Mouse (Mus musculus): Measurements from ENCODE around the gene Gjb1. TPM values are rescaled to one million over a fixed set of nuclear protein-coding genes. Genes with fewer than 3 reads are reported as not detected.
"Not testable (repeated sequence)": the region's sequence is repeated elsewhere in the genome, so short reads cannot be mapped to it uniquely, and the experiment has no call there.

Gene Gjb1
- polyA plus RNA-seq, 1 experiment: not detected

DNA sequence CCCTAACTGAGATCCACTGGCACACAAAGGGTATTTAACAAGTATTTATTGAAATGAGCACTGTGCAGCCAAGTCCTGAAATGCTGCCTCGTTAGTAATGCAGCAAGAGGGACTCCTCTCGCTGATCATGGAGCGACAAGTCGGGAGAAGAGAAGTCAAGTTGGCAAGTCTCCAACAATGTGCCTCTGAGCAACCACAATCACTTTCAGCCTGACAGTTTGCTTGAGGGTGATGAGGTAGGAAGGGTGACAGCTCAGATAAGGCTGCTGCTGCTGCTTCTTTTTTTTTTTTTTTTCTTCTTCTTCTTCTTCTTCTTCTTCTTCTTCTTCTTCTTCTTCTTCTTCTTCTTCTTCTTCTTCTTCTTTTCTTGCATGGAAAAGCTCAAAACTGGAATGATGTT, 25.0 kb upstream of the Gjb1 start:
- H3ac ChIP-seq (ENCODE audit: control insufficient read depth, insufficient read length): no peak overlapping the region
- no peaks in the 10 kb centered on the region for H3K27me3 ChIP-seq (ENCODE audit: control insufficient read depth, insufficient read depth, insufficient read length)
- no peak overlapping the region for H3K4me2 ChIP-seq (ENCODE audit: low read depth)
- no peak overlapping the region for H3K4me3 ChIP-seq
- H3K36me3 ChIP-seq (ENCODE audit: control insufficient read depth, insufficient read depth): no peaks in the 10 kb centered on the region
- no peaks in the 10 kb centered on the region for H3K79me2 ChIP-seq (ENCODE audit: control insufficient read depth, insufficient read depth)
- TF ChIP-seq E2F4 (IDR thresholded peaks at IDR 0.05; ENCODE audit: insufficient read depth): no peak
- no peak for TF ChIP-seq CEBPB (IDR thresholded peaks at IDR 0.05; ENCODE audit: insufficient read depth, poor library complexity, severe bottlenecking)
- no peak for TF ChIP-seq USF1 (IDR thresholded peaks at IDR 0.05; ENCODE audit: low read depth)
- no peak for TF ChIP-seq SRF (IDR thresholded peaks at IDR 0.05; ENCODE audit: control insufficient read depth, insufficient read length, low read depth)
- TF ChIP-seq POLR2A (IDR thresholded peaks at IDR 0.05; ENCODE audit: insufficient read length, low read depth): no peak
- no peak for TF ChIP-seq TCF12 (IDR thresholded peaks at IDR 0.05; ENCODE audit: insufficient read depth, poor library complexity, severe bottlenecking)
- no peak for TF ChIP-seq MYOD1 (IDR thresholded peaks at IDR 0.05; ENCODE audit: control insufficient read depth in 1 of 3, insufficient read length in 2 of 3, low read depth in 2 of 3)
- TF ChIP-seq TCF3 (IDR thresholded peaks at IDR 0.05; ENCODE audit: insufficient read length, low read depth): no peak
- TF ChIP-seq POLR2AphosphoS2 (IDR thresholded peaks at IDR 0.05; ENCODE audit: insufficient read length, low read depth): no peak
- TF ChIP-seq MYOG (IDR thresholded peaks at IDR 0.05; ENCODE audit: control insufficient read depth in 1 of 3, insufficient read depth in 1 of 3, insufficient read length in 2 of 3, low read depth in 2 of 3): no peak
- no peak for TF ChIP-seq MAX (IDR thresholded peaks at IDR 0.05; ENCODE audit: low read depth)
- no peak for TF ChIP-seq REST (IDR thresholded peaks at IDR 0.05; ENCODE audit: insufficient read depth, insufficient read length)

- not testable (repeated sequence) for H3K4me3 ChIP-seq; H3K27me3 ChIP-seq (ENCODE audit: control insufficient read depth, insufficient read depth, insufficient read length); H3K4me2 ChIP-seq (ENCODE audit: low read depth)
These were observed 17.3 kb upstream of the Gjb1 start for GRCm38 (mm10) chrX:101358902-101359301.

GRCm38 (mm10) chrX:101369001-101369400, 7.2 kb upstream of the Gjb1 start:
- no peak overlapping the region for H3K4me3 ChIP-seq
- TF ChIP-seq TCF3 (IDR thresholded peaks at IDR 0.05; ENCODE audit: insufficient read length, low read depth) (no peak), CEBPB (IDR thresholded peaks at IDR 0.05; ENCODE audit: insufficient read depth, poor library complexity, severe bottlenecking) (no peak)
- H3K79me2 ChIP-seq (ENCODE audit: control insufficient read depth, insufficient read depth): no peaks in the 10 kb centered on the region

More at GRCm38 (mm10) chrX:101358902-101359301, 17.3 kb upstream of the Gjb1 start:
- not testable (repeated sequence) for H3ac ChIP-seq (ENCODE audit: control insufficient read depth, insufficient read length); H3K36me3 ChIP-seq (ENCODE audit: control insufficient read depth, insufficient read depth); H3K79me2 ChIP-seq (ENCODE audit: control insufficient read depth, insufficient read depth)

DNA sequence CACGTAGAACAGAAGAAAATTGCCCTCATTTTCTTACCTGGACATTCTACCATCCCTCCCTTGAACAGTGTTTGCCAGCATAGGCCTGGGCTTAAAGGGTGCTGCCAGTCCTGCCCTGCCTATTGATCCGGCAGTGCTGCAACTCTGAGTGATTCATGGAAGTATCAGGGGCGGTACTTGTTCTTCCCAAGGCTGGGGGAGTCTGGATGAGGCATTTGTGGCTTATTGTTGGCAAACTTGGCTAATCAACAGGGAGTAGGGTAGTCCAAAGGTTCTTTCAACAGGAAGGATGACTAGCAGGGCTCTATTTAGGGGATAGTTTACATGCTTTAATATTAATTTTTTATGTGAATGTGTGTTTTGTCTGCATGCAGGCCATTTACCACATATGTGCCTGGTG, 5.6 kb upstream of the Gjb1 start:
- Histone ChIP-seq H3K4me3 (no peak overlapping the region), H3K79me2 (ENCODE audit: control insufficient read depth, insufficient read depth) (no peaks in the 10 kb centered on the region), H3K36me3 (ENCODE audit: control insufficient read depth, insufficient read depth) (no peaks in the 10 kb centered on the region), H3K4me2 (ENCODE audit: low read depth) (no peak overlapping the region), H3ac (ENCODE audit: control insufficient read depth, insufficient read length) (no peak overlapping the region), H3K27me3 (ENCODE audit: control insufficient read depth, insufficient read depth, insufficient read length) (no peaks in the 10 kb centered on the region)
- TF ChIP-seq USF1 (IDR thresholded peaks at IDR 0.05; ENCODE audit: low read depth) (no peak), MYOG (IDR thresholded peaks at IDR 0.05; ENCODE audit: control insufficient read depth in 1 of 3, insufficient read depth in 1 of 3, insufficient read length in 2 of 3, low read depth in 2 of 3) (no peak)

More at GRCm38 (mm10) chrX:101369001-101369400, 7.2 kb upstream of the Gjb1 start:
- Histone ChIP-seq H3K4me2 (ENCODE audit: low read depth) (no peak overlapping the region), H3K36me3 (ENCODE audit: control insufficient read depth, insufficient read depth) (no peaks in the 10 kb centered on the region), H3ac (ENCODE audit: control insufficient read depth, insufficient read length) (no peak overlapping the region), H3K27me3 (ENCODE audit: control insufficient read depth, insufficient read depth, insufficient read length) (no peaks in the 10 kb centered on the region)

DNA sequence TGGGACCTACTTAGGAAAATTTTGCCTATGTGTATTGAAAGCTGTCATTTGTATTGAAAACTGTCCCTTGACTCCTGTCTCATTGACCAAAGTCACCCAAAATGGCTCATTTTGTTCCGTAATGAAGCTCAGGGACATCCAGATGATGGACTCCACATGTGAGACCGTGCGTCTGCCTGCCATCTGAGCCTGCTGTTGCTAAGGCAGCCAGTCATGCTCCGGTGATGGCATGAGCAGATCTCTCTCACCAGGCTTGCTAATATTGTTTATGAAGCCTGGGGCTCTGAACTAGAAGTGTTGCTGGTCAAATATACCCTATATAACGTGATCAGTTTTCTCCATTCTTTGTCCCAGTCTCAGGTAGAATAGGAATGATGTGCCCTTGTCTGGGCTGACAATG, 3.2 kb upstream of the Gjb1 start:
- TF ChIP-seq REST (IDR thresholded peaks at IDR 0.05; ENCODE audit: insufficient read depth, insufficient read length) (no peak), MYOD1 (IDR thresholded peaks at IDR 0.05; ENCODE audit: control insufficient read depth in 1 of 3, insufficient read length in 2 of 3, low read depth in 2 of 3) (no peak), MYOG (IDR thresholded peaks at IDR 0.05; ENCODE audit: control insufficient read depth in 1 of 3, insufficient read depth in 1 of 3, insufficient read length in 2 of 3, low read depth in 2 of 3) (no peak), TCF3 (IDR thresholded peaks at IDR 0.05; ENCODE audit: insufficient read length, low read depth) (no peak), E2F4 (IDR thresholded peaks at IDR 0.05; ENCODE audit: insufficient read depth) (no peak), POLR2AphosphoS2 (IDR thresholded peaks at IDR 0.05; ENCODE audit: insufficient read length, low read depth) (no peak), MAX (IDR thresholded peaks at IDR 0.05; ENCODE audit: low read depth) (no peak), SRF (IDR thresholded peaks at IDR 0.05; ENCODE audit: control insufficient read depth, insufficient read length, low read depth) (no peak), CEBPB (IDR thresholded peaks at IDR 0.05; ENCODE audit: insufficient read depth, poor library complexity, severe bottlenecking) (no peak), TCF12 (IDR thresholded peaks at IDR 0.05; ENCODE audit: insufficient read depth, poor library complexity, severe bottlenecking) (no peak), USF1 (IDR thresholded peaks at IDR 0.05; ENCODE audit: low read depth) (no peak), POLR2A (IDR thresholded peaks at IDR 0.05; ENCODE audit: insufficient read length, low read depth) (no peak)
- H3K36me3 ChIP-seq (ENCODE audit: control insufficient read depth, insufficient read depth): no peaks in the 10 kb centered on the region
- no peak overlapping the region for H3K4me2 ChIP-seq (ENCODE audit: low read depth)
- H3K4me3 ChIP-seq: no peak overlapping the region
- no peaks in the 10 kb centered on the region for H3K27me3 ChIP-seq (ENCODE audit: control insufficient read depth, insufficient read depth, insufficient read length)
- no peak overlapping the region for H3ac ChIP-seq (ENCODE audit: control insufficient read depth, insufficient read length)
- no peaks in the 10 kb centered on the region for H3K79me2 ChIP-seq (ENCODE audit: control insufficient read depth, insufficient read depth)

- Histone ChIP-seq H3ac (ENCODE audit: control insufficient read depth, insufficient read length) (no peak overlapping the region), H3K27me3 (ENCODE audit: control insufficient read depth, insufficient read depth, insufficient read length) (no peaks in the 10 kb centered on the region), H3K36me3 (ENCODE audit: control insufficient read depth, insufficient read depth) (no peaks in the 10 kb centered on the region), H3K4me2 (ENCODE audit: low read depth) (no peak overlapping the region), H3K79me2 (ENCODE audit: control insufficient read depth, insufficient read depth) (no peaks in the 10 kb centered on the region), H3K4me3 (no peak overlapping the region)
- no peak for TF ChIP-seq SRF (IDR thresholded peaks at IDR 0.05; ENCODE audit: control insufficient read depth, insufficient read length, low read depth)
- TF ChIP-seq MYOG (IDR thresholded peaks at IDR 0.05; ENCODE audit: control insufficient read depth in 1 of 3, insufficient read depth in 1 of 3, insufficient read length in 2 of 3, low read depth in 2 of 3): no peak
- no peak for TF ChIP-seq E2F4 (IDR thresholded peaks at IDR 0.05; ENCODE audit: insufficient read depth)
- TF ChIP-seq POLR2AphosphoS2 (IDR thresholded peaks at IDR 0.05; ENCODE audit: insufficient read length, low read depth): no peak
- TF ChIP-seq USF1 (IDR thresholded peaks at IDR 0.05; ENCODE audit: low read depth): no peak
- TF ChIP-seq REST (IDR thresholded peaks at IDR 0.05; ENCODE audit: insufficient read depth, insufficient read length): no peak
- TF ChIP-seq MYOD1 (IDR thresholded peaks at IDR 0.05; ENCODE audit: control insufficient read depth in 1 of 3, insufficient read length in 2 of 3, low read depth in 2 of 3): no peak
- no peak for TF ChIP-seq TCF3 (IDR thresholded peaks at IDR 0.05; ENCODE audit: insufficient read length, low read depth)
- no peak for TF ChIP-seq CEBPB (IDR thresholded peaks at IDR 0.05; ENCODE audit: insufficient read depth, poor library complexity, severe bottlenecking)
- no peak for TF ChIP-seq TCF12 (IDR thresholded peaks at IDR 0.05; ENCODE audit: insufficient read depth, poor library complexity, severe bottlenecking)
- TF ChIP-seq MAX (IDR thresholded peaks at IDR 0.05; ENCODE audit: low read depth): no peak
- TF ChIP-seq POLR2A (IDR thresholded peaks at IDR 0.05; ENCODE audit: insufficient read length, low read depth): no peak
These were observed 898 bp downstream of the Gjb1 start for GRCm38 (mm10) chrX:101377076-101377475.

Data from myocyte (in vitro differentiated cells).